Mouse (Mus musculus) heart, adult 2 months (tissue): ENCODE data around the gene Stox2.

Experiments used
- CTCF ChIP-seq: fragments of 200-600 bp; IDR thresholded peaks from 2 replicates; pipeline ENCODE4 v1.8.1; 2022; ENCODE audit warnings: antibody characterized with exemption, mild to moderate bottlenecking, moderate library complexity
- EP300 ChIP-seq: fragments of 200-500 bp; IDR thresholded peaks from 2 replicates; pipeline ENCODE4 v1.6.1; 2011; ENCODE audit warnings: low read depth, low read length, control low read depth; ENCODE audit not compliant: insufficient read depth
- POLR2A ChIP-seq: fragments of 200-500 bp; IDR thresholded peaks from 2 replicates; pipeline ENCODE4 v1.6.1; 2011; ENCODE audit warnings: mild to moderate bottlenecking, low read depth, low read length, control low read depth; ENCODE audit not compliant: insufficient read depth

DNA sequence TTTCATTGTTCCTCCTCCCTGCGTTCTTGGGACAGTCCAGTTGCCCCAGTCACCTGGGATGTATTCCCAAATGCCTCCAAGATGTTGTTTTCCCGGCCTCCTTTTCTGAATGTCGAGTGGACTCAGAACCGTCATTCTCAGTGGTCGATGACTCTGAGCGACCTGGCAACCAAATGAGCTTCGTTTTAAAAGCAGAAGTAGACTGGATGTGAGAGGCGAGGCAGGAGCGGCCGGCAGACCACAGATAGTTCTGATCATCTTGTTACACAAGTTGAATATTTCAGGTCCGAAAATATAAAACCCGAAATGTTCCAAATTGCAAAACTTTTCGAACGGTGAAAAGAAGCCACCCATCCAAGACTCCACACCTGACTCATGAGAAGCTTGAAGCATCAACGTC lies 76.2 kb downstream of the Stox2 start:
- no peak for TF ChIP-seq EP300
- TF ChIP-seq CTCF = no peak
- no peak for TF ChIP-seq POLR2A
